ENCODE assay signal across 11 mouse cellular contexts in genomic region chr10:43667732-43668247, GRCm38 (mm10).
A peak's percentile ranks its signal among the peaks of the same experiment; 100 is the strongest.
DNase-seq lines count a peak whose midpoint lies in the region; ATAC-seq and TF ChIP-seq lines count a peak whose summit lies in the region.
"Had no signal": no experiment of that assay in that cellular context is flagged by ENCODE, and none has a peak within 500 bp of the region (broad histone marks: within the 10 kb centered on the region; RNA-seq: fewer than 3 reads in every experiment).

No protein-coding gene starts in this region.

- peaks cover 10% of the 10 kb centered on the region; the same call in 1 of the 2 replicates for H3K4me1 ChIP-seq in limb, embryonic 14.5 days (ENCODE audit: control insufficient read depth, insufficient read depth, low read length)
- H3K4me1 ChIP-seq in kidney, adult 2 months (ENCODE audit: control insufficient read depth, insufficient read depth, low read length) = no peaks in the 10 kb centered on the region

- WGBS in limb, embryonic 14.5 days = 71% methylated on average over 11 of the region's 11 CpGs
- WGBS in kidney, adult 2 months = 72% methylated on average over 11 of the region's 11 CpGs

- H3K27me3 ChIP-seq in limb, embryonic 14.5 days (ENCODE audit: control insufficient read depth, insufficient read depth, low read length) = no peaks in the 10 kb centered on the region
- no peaks in the 10 kb centered on the region for H3K27me3 ChIP-seq in kidney, adult 2 months (replicated peaks; ENCODE audit: control insufficient read depth, insufficient read depth, low read length)
- H3K27me3 ChIP-seq: limb, embryonic 15.5 days had no signal

- H3K27ac ChIP-seq in left cerebral cortex, adult 2 months = no peak overlapping the region
- no peak overlapping the region for H3K27ac ChIP-seq in limb, embryonic 14.5 days (replicated peaks; ENCODE audit: low read depth, low read length)
- no peak overlapping the region for H3K27ac ChIP-seq in kidney, adult 2 months (ENCODE audit: insufficient read depth, low read depth, low read length)
- H3K27ac ChIP-seq: forebrain, embryonic 10.5 days; limb, embryonic 15.5 days had no signal

- H3K36me3 ChIP-seq in limb, embryonic 14.5 days (ENCODE audit: control insufficient read depth, insufficient read depth, low read length) = no peaks in the 10 kb centered on the region
- no peaks in the 10 kb centered on the region for H3K36me3 ChIP-seq in kidney, adult 2 months (ENCODE audit: control insufficient read depth, insufficient read depth, low read length)
- H3K36me3 ChIP-seq: forebrain, embryonic 10.5 days; limb, embryonic 15.5 days had no signal

- peak overlapping the region; percentile 7; the same call in 1 of the 2 replicates for H3K4me3 ChIP-seq in left cerebral cortex, adult 2 months
- H3K4me3 ChIP-seq in limb, embryonic 14.5 days (replicated peaks; ENCODE audit: low read length) = no peak overlapping the region
- H3K4me3 ChIP-seq in kidney, adult 2 months (ENCODE audit: insufficient read depth, low read depth, low read length) = no peak overlapping the region
- H3K4me3 ChIP-seq: limb, embryonic 15.5 days had no signal

- intact Hi-C loops in left cerebral cortex, adult 2 months (cut with DNase I) = loop anchor here (5.0 kb wide), 1 partner anchor 90 kb away; the partner anchor contains the start of gene Cd24a
- intact Hi-C loops in left cerebral cortex, postnatal 4 days (cut with DNase I) = no loop called here

- ATAC-seq in limb, embryonic 14.5 days (ENCODE audit: low FRiP score, low read depth) = no peak
- peak; percentile 92 for ATAC-seq in neutrophil, adult 5-6 weeks (ENCODE audit: extremely low read depth, insufficient number of reproducible peaks, low FRiP score, poor library complexity, severe bottlenecking)

- no peak for DNase-seq in left cerebral cortex, adult 2 months (ENCODE audit: extremely low spot score in 1 of 2, low spot score in 2 of 2)
- DNase-seq in left cerebral cortex, postnatal 4 days = no peak
- peak; percentile 25 for DNase-seq in brain, adult 2 months (ENCODE audit: low read depth, low spot score)
- DNase-seq in limb, embryonic 14.5 days (ENCODE audit: low spot score) = no peak
- no peak for DNase-seq in retina, postnatal 1 day
- no peak for DNase-seq in cerebellum, adult 9-11 months
- DNase-seq in kidney, adult 2 months = no peak
- DNase-seq: cerebellum, adult 18-20 months had no signal

- no peak for TF ChIP-seq CTCF in left cerebral cortex, adult 2 months (IDR thresholded peaks at IDR 0.05)
- TF ChIP-seq CTCF in kidney, adult 2 months (conservative IDR thresholded peaks at IDR 0.05; ENCODE audit: insufficient read depth, insufficient read length, low read depth, low read length) = no peak

- no peak overlapping the region for H3K9ac ChIP-seq in limb, embryonic 14.5 days (ENCODE audit: low read depth, low read length, severe bottlenecking)
- H3K9ac ChIP-seq: limb, embryonic 15.5 days had no signal

- 0 out of 2 replicates have a peak overlapping the region, but pooled peaks have one; percentile 13 for H3K4me2 ChIP-seq in limb, embryonic 14.5 days (replicated peaks; ENCODE audit: low read depth, low read length, severe bottlenecking)
- H3K4me2 ChIP-seq: limb, embryonic 15.5 days had no signal

- no peaks in the 10 kb centered on the region for H3K9me3 ChIP-seq in limb, embryonic 14.5 days (ENCODE audit: control insufficient read depth, low read length)
- H3K9me3 ChIP-seq: forebrain, embryonic 10.5 days; limb, embryonic 15.5 days had no signal

- no peak for TF ChIP-seq POLR2A in limb, embryonic 14.5 days (IDR thresholded peaks at IDR 0.05; ENCODE audit: borderline replicate concordance, extremely low read depth, insufficient read depth, insufficient read length)
- no peak for TF ChIP-seq POLR2A in kidney, adult 2 months (IDR thresholded peaks at IDR 0.05; ENCODE audit: low read depth, low read length)
